Mouse (Mus musculus) T-helper 2 cell (primary cell): ENCODE data around the gene Olfr701.

Experiments
- in situ Hi-C: fragments of 300-600 bp; cut with MboI, MseI; formaldehyde crosslinking; loops from one replicate; pipeline ENCODE4 v1.15.1; 2025; ENCODE audit warnings: high pct_unique_total_duplicates

Olfr701 gene

GRCm38 (mm10) chr7:106813829-106814228 is at the start of gene Olfr701:
Gene Olfr701, plus strand, starts transcription at chr7:106814129.
- in situ Hi-C loops, result no loop called here

DNA sequence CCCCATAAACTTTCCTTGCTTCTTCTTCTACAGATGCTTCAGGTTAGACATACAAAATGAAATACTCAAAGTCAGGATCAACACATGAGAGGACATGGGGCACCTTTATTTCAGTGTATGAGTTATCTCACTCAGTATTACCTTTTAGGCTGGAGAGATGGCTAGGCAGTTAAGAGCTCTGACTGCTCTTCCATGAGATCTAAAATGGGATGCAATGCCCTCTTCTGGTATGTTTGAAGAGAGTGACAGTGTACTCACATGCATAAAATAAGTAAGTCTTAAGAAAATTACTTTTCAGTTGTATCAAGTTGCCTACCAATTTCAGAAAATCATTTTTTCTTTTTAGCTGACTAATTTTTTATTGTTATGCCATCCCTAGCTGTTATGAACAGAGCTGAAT is 25.6 kb upstream of the Olfr701 start:
- in situ Hi-C loops, result no loop called here

GRCm38 (mm10) chr7:106793098-106793497 is 20.8 kb upstream of the Olfr701 start, which contains the start of gene Olfr699:
Gene Olfr699, minus strand, starts transcription at chr7:106793198.
- in situ Hi-C loops, result no loop called here

DNA sequence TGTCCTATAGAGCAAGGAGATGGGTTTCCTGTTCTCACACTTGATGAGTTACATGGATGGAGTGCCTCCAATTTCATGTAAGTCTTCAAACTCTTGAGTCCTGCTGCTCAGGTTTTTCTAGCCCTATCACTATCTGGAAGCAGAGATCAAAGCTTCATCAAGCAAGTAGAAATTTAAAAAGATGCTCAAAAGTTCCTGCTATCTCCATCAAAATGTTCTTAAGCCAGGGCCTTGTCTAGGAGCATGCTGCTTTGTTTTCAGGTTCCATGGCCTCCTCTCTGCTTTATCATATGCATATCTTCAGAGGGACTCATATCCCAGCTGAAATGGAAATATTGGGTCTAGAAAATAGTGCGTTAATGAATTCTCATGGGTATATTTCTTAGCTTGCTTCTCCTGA is 5.2 kb upstream of the Olfr701 start, which contains the start of gene Olfr700:
Gene Olfr700, minus strand, starts transcription at position 101 of the 400 bp plus-strand sequence.
- in situ Hi-C loops, result loop anchor here (10.0 kb wide), 1 partner anchor 444 kb away; no protein-coding TSS in a partner anchor

GRCm38 (mm10) chr7:106815775-106816174 is 1.8 kb downstream of the Olfr701 start:
- in situ Hi-C loops, result no loop called here

DNA sequence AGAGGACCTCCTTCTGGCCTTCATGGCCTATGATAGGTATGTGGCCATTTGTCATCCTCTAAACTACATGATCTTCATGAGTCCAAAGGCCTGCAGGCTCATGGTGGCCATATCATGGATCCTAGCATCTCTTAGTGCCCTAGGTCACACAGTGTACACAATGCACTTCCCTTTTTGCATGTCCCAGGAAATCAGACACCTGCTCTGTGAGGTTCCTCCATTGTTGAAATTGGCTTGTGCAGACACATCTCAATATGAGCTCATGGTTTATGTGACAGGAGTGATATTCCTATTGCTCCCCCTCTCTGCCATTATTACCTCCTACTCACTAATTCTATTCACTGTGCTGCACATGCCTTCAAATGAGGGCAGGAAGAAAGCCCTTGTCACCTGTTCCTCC is 4.5 kb downstream of the Olfr701 start:
- in situ Hi-C loops, result no loop called here

GRCm38 (mm10) chr7:106833793-106834192 is 19.9 kb downstream of the Olfr701 start, which contains the start of gene Olfr702:
Gene Olfr702, minus strand, starts transcription at chr7:106833893.
- in situ Hi-C loops, result no loop called here

DNA sequence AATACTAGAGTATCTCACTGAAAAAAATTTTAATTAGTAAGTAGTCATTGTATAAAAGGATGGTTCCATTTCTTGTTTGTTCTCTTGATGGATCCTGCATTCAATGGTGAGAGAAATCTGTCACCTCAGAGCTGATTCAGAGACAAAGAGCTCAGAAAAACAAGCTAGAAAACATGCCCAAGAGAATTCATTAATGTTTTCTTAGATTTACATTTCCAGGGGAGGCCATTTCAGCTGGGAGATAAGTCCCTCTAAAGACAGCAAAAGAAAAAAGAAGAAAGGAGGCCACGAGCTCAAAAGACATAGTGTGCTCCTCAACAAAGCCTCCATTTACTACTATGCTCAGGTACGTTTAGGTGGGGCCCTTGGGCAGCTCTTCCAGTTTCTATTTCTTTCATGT is 29.1 kb downstream of the Olfr701 start, which contains the start of gene Olfr703:
Gene Olfr703, plus strand, starts transcription at position 301 of the 400 bp plus-strand sequence.
- in situ Hi-C loops, result no loop called here

DNA sequence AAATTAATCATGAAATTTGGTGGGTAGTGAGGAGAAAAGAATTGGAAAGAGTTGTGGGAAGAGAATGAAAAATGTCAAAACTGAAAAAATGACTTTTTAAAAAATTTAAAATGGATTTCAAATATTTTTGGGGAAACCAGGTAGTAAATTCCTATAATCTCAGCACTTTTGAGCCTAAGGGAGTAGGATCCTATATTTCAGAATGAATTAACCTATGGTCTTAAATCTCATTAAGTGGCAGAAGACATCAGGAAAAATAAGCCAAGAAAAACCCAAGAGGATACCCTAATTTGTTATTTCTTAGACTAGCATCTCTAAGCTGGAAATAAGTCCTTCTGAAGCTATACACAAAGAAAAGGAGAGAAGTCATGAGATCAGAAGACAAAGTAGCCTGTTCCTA is 49.0 kb downstream of the Olfr701 start, which contains the start of gene Olfr704:
Gene Olfr704, plus strand, starts transcription at position 301 of the 400 bp plus-strand sequence.
- in situ Hi-C loops, result no loop called here
